Mouse (Mus musculus) heart, adult 11 months (tissue): Measurements from ENCODE around the gene Sst.
A peak's percentile ranks its signal among the peaks of the same experiment; 100 is the strongest.

ENCODE experiments used
- DNase-seq: peaks from one replicate; pipeline ENCODE4 v3.0.0; 2022

Gene Sst

DNA sequence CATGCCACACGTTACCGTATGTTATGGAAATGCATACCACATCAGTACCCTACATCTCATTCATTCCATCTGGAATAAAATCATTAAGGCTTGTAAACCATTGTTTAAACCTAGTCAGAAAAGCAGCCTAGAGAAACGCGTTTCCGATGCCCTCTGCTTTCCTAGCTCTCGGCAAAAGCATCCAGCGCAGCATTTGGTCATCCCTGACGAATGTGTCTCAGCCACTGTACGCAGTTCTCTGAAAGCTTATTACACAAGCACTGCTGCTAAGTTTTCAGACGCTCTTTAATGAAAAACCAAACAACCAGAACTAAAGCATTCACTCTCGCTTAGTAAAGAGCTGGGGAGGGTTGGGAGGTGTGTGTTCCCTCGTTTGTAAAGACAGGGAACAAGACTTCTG, 5.7 kb downstream of the Sst start:
- DNase-seq = no peak

DNA sequence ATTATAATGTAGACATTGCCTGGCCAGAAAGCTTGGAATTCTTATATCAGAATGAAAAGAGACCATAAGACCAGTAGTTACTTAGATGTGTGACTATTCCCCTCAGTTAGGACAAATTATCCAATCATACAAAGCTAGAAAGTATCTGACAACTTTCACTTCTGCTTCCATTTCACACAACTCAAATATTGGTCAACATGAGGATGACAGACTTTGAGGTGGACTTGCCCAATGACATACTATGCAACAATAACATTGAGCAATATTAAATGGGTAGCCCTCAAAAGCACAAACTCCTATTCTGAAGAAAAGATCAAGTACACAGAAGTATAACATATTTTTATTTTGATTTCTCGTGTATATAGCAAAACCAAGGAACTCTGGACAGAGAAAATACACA, 35.5 kb downstream of the Sst start:
- DNase-seq = no peak

- DNase-seq = no peak
These were observed 41.0 kb downstream of the Sst start for GRCm38 (mm10) chr16:23849720-23850119.

- peak; percentile 11 for DNase-seq
These were observed 41.6 kb downstream of the Sst start for GRCm38 (mm10) chr16:23849176-23849575.

- DNase-seq = no peak
These were observed 46.1 kb downstream of the Sst start for GRCm38 (mm10) chr16:23844622-23845021.

DNA sequence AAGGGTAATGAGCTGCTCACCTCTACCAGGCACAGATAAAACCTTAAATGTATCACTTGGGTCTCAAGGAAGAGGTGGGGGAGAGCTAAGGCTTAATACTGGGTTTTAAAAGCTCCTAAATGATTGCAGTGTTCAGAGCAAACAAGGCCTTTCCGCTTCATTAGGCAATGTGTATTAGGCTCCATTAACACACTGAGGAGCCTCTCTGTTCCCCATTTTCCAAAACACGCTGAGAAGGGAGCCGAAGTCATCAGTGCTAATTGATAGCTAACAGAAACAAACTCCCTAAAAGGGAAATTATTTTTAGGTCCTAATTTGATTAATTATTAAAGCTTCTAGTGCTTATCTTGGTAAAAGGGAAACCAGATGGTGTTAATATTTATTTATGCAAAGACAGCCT, 48.1 kb downstream of the Sst start:
- DNase-seq = no peak
